In genomic region chr8:122814608-122815007, GRCm38 (mm10) we compare ENCODE assay signal across 14 mouse cellular contexts. TPM values are rescaled to one million over a fixed set of nuclear protein-coding genes. Genes with fewer than 3 reads are reported as not detected.
A peak's percentile ranks its signal among the peaks of the same experiment; 100 is the strongest.
DNase-seq lines count a peak whose midpoint lies in the region; ATAC-seq lines count a peak whose summit lies in the region.
"Had no signal": no experiment of that assay in that cellular context is flagged by ENCODE, and none has a peak within 500 bp of the region (broad histone marks: within the 10 kb centered on the region; RNA-seq: fewer than 3 reads in every experiment).

No protein-coding gene starts in this region.

- H3K4me3 ChIP-seq in neural tube, embryonic 13.5 days: no peak overlapping the region
- no peak overlapping the region for H3K4me3 ChIP-seq in limb, embryonic 13.5 days
- H3K4me3 ChIP-seq: left cerebral cortex, adult 2 months; liver, embryonic 13.5 days had no signal

- peaks cover 73% of the 10 kb centered on the region for H3K4me1 ChIP-seq in neural tube, embryonic 13.5 days (replicated peaks)
- no peaks in the 10 kb centered on the region for H3K4me1 ChIP-seq in limb, embryonic 13.5 days

- 16% methylated on average over 7 of the region's 7 CpGs for WGBS in neural tube, embryonic 13.5 days
- 34% methylated on average over 7 of the region's 7 CpGs for WGBS in limb, embryonic 13.5 days

- no peak overlapping the region for H3K9ac ChIP-seq in neural tube, embryonic 13.5 days
- 0 out of 2 replicates have a peak overlapping the region, but pooled peaks have one; percentile 8 for H3K9ac ChIP-seq in limb, embryonic 13.5 days
- H3K9ac ChIP-seq: liver, embryonic 13.5 days had no signal

- DNase-seq in cerebellum, postnatal 14 days: peak; percentile 53
- DNase-seq in cerebellum, adult 18-20 months: no peak
- DNase-seq in neural tube, embryonic 10.5 days (ENCODE audit: extremely low spot score, low spot score): no peak
- no peak for DNase-seq in testis, postnatal 14 days (ENCODE audit: low spot score)
- DNase-seq in kidney, postnatal 4 days: no peak
- DNase-seq in kidney, postnatal 14 days: no peak
- DNase-seq: adrenal gland, postnatal 36 days; cerebellum, adult 11 months; liver, embryonic 13.5 days; lung, postnatal 14 days had no signal

- peak overlapping the region; percentile 67 for H3K27ac ChIP-seq in neural tube, embryonic 13.5 days (replicated peaks)
- H3K27ac ChIP-seq in limb, embryonic 13.5 days: no peak overlapping the region
- H3K27ac ChIP-seq: kidney, postnatal 0 days; left cerebral cortex, adult 2 months; liver, embryonic 13.5 days had no signal

- peaks cover 4% of the 10 kb centered on the region for H3K36me3 ChIP-seq in neural tube, embryonic 13.5 days
- peaks cover 51% of the 10 kb centered on the region for H3K36me3 ChIP-seq in limb, embryonic 13.5 days

- no peak for ATAC-seq in neural tube, embryonic 13.5 days (ENCODE audit: low read depth)
- ATAC-seq in limb, embryonic 13.5 days (ENCODE audit: low FRiP score, low read depth): no peak

- no peaks in the 10 kb centered on the region for H3K27me3 ChIP-seq in neural tube, embryonic 13.5 days
- no peaks in the 10 kb centered on the region for H3K27me3 ChIP-seq in limb, embryonic 13.5 days
- H3K27me3 ChIP-seq: liver, embryonic 13.5 days had no signal

- no peaks in the 10 kb centered on the region for H3K9me3 ChIP-seq in neural tube, embryonic 13.5 days
- H3K9me3 ChIP-seq in limb, embryonic 13.5 days: no peaks in the 10 kb centered on the region
- H3K9me3 ChIP-seq: liver, embryonic 13.5 days had no signal

- H3K4me2 ChIP-seq in neural tube, embryonic 13.5 days: no peak overlapping the region
- H3K4me2 ChIP-seq in limb, embryonic 13.5 days (replicated peaks): no peak overlapping the region
- H3K4me2 ChIP-seq: liver, embryonic 13.5 days had no signal

RNA-seq across cellular contexts. Expression of gene Cdh15, which starts 33.2 kb away (rescaled TPM):
- polyA plus RNA-seq in neural tube, embryonic 13.5 days (2015; fragmentation: Nextera tagmentation; extraction: Ambion mirVana): 2.7 and 3.5 TPM in 2 replicates
- polyA plus RNA-seq in limb, embryonic 13.5 days (2015; fragmentation: Nextera tagmentation; extraction: Ambion mirVana): 27.2 and 28.6 TPM in 2 replicates

RNA-seq across cellular contexts. Expression of gene Acsf3, which starts 39.3 kb away (rescaled TPM):
- 15.6 and 17.1 TPM in 2 replicates for polyA plus RNA-seq in neural tube, embryonic 13.5 days (2015; fragmentation: Nextera tagmentation; extraction: Ambion mirVana)
- 18.2 and 19.8 TPM in 2 replicates for polyA plus RNA-seq in limb, embryonic 13.5 days (2015; fragmentation: Nextera tagmentation; extraction: Ambion mirVana)

Comparison
In these comparisons a context has a peak if more than half of its experiments do, and no peak if none do; other contexts are left out.
1. DNase-seq: peak in cerebellum, postnatal 14 days (2 of 2); none in cerebellum, adult 18-20 months (0 of 2), neural tube, embryonic 10.5 days (single experiment), testis, postnatal 14 days (single experiment), kidney, postnatal 4 days (0 of 2) and kidney, postnatal 14 days (single experiment).